Mouse (Mus musculus) forelimb bud, embryonic 11.5 days (tissue): ENCODE results near the gene Banf1.
"Not testable (repeated sequence)": the region's sequence is repeated elsewhere in the genome, so short reads cannot be mapped to it uniquely, and the experiment has no call there.

ENCODE experiments used
- DNase-seq: peaks from one replicate; pipeline ENCODE4 v3.0.0-alpha.2; 2012; ENCODE audit warnings: low read depth, low spot score

Banf1 gene

GRCm38 (mm10) chr19:5367053-5367359 lies at the start of gene Banf1:
Banf1 (minus strand) TSS chr19:5367168.
- no peak for DNase-seq

- no peak for DNase-seq
Observed at GRCm38 (mm10) chr19:5414534-5414957, 47.6 kb upstream of the Banf1 start.

- DNase-seq: no peak
Observed at GRCm38 (mm10) chr19:5413840-5414239, 46.9 kb upstream of the Banf1 start.

- no peak for DNase-seq
Observed at GRCm38 (mm10) chr19:5411961-5412360, 45.0 kb upstream of the Banf1 start.

GRCm38 (mm10) chr19:5410641-5411040 lies 43.7 kb upstream of the Banf1 start:
- DNase-seq: no peak

GRCm38 (mm10) chr19:5409068-5409467 lies 42.1 kb upstream of the Banf1 start:
- DNase-seq: no peak

- no peak for DNase-seq
Observed at GRCm38 (mm10) chr19:5408057-5409001, 41.4 kb upstream of the Banf1 start.

- DNase-seq: no peak
Observed at GRCm38 (mm10) chr19:5407133-5407532, 40.2 kb upstream of the Banf1 start.

- DNase-seq: not testable (repeated sequence)
Observed at GRCm38 (mm10) chr19:5406531-5407126, 39.7 kb upstream of the Banf1 start.

GRCm38 (mm10) chr19:5405924-5406323 lies 39.0 kb upstream of the Banf1 start:
- DNase-seq: no peak

GRCm38 (mm10) chr19:5402293-5402692 lies 35.3 kb upstream of the Banf1 start, which contains the start of gene Tsga10ip:
Tsga10ip (minus strand) TSS chr19:5402526.
- DNase-seq: no peak

GRCm38 (mm10) chr19:5401073-5401472 lies 34.1 kb upstream of the Banf1 start:
- not testable (repeated sequence) for DNase-seq

- DNase-seq: no peak
Observed at GRCm38 (mm10) chr19:5395371-5395770, 28.4 kb upstream of the Banf1 start.

GRCm38 (mm10) chr19:5394168-5394567 lies 27.2 kb upstream of the Banf1 start:
- no peak for DNase-seq

GRCm38 (mm10) chr19:5392892-5393291 lies 25.9 kb upstream of the Banf1 start:
- DNase-seq: no peak

- DNase-seq: no peak
Observed at GRCm38 (mm10) chr19:5390416-5390815, 23.4 kb upstream of the Banf1 start.

- no peak for DNase-seq
Observed at GRCm38 (mm10) chr19:5389647-5390046, 22.7 kb upstream of the Banf1 start.

- DNase-seq: peak; percentile 95
Observed at GRCm38 (mm10) chr19:5388588-5389242, 21.7 kb upstream of the Banf1 start, which contains the start of gene Sart1. Sart1 (minus strand) TSS chr19:5388703.

- no peak for DNase-seq
Observed at GRCm38 (mm10) chr19:5388011-5388441, 21.1 kb upstream of the Banf1 start.

GRCm38 (mm10) chr19:5384715-5385114 lies 17.7 kb upstream of the Banf1 start:
- no peak for DNase-seq

- DNase-seq: no peak
Observed at GRCm38 (mm10) chr19:5383326-5383725, 16.4 kb upstream of the Banf1 start.

GRCm38 (mm10) chr19:5377446-5377845 lies 10.5 kb upstream of the Banf1 start:
- DNase-seq: no peak
